Mouse (Mus musculus): Measurements from ENCODE around the gene Taf5l. TPM values are rescaled to one million over a fixed set of nuclear protein-coding genes. Genes with fewer than 3 reads are reported as not detected.
"Not testable (repeated sequence)": the region's sequence is repeated elsewhere in the genome, so short reads cannot be mapped to it uniquely, and the experiment has no call there.

Taf5l gene
- polyA plus RNA-seq, 1 experiment from 2014 or later, result 24.2 TPM

DNA sequence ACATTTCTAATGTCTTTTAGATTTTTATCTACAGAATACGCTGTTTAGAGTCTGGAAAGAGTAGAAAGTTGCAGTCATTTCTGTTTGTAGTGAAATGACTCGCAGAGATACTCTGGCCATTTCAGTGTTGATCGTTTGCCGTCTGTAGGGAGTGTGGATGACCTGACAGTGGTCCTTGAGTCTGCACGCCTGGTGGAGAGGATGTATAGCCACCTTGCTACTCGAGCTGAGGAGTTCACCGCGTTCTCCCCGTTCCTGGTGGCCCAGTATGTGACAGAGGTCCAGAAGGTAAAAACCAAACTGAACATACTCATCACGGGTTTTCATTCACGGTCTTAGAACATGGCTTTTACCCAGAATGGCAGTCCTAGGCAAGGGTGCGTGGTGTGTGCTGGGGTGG, 23.7 kb upstream of the Taf5l start:
- WGBS, result 96% methylated on average over 12 of the region's 12 CpGs
- no peak overlapping the region for H3K4me2 ChIP-seq (replicated peaks)
- ATAC-seq (ENCODE audit: low FRiP score), result no peak
- no peaks in the 10 kb centered on the region for H3K9me3 ChIP-seq (ENCODE audit: control insufficient read depth, low read length)
- H3K4me1 ChIP-seq (replicated peaks; ENCODE audit: control insufficient read depth, insufficient read depth, low read length), result no peaks in the 10 kb centered on the region
- DNase-seq (ENCODE audit: low spot score), result no peak
- no peak overlapping the region for H3K9ac ChIP-seq
- no peaks in the 10 kb centered on the region for H3K27me3 ChIP-seq (ENCODE audit: control insufficient read depth, insufficient read depth, low read length)
- peaks cover 75% of the 10 kb centered on the region for H3K36me3 ChIP-seq (replicated peaks; ENCODE audit: control insufficient read depth, insufficient read depth)
- H3K27ac ChIP-seq, result no peak overlapping the region
- H3K4me3 ChIP-seq (replicated peaks; ENCODE audit: low read length), result no peak overlapping the region

DNA sequence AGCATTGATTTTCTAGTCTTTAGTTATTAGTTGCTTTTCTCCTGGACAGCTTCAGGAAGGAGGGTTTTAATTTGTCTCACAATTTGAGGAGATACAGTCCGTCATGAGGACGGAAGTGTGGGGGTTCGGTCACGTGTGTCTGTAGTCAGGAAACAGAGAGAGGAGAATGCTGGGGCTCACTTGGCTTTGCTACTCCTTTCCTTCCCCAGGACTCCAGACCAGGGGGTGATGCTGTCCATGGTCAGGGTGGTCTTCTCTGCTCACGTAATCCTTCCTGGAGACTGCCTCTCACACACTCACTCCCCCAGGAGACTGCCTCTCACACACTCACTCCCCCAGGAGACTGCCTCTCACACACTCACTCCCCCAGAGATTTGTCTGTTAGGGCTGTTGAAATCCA, 23.2 kb upstream of the Taf5l start:
- ATAC-seq (ENCODE audit: low FRiP score), result no peak
- no peaks in the 10 kb centered on the region for H3K9me3 ChIP-seq (ENCODE audit: control insufficient read depth, low read length)
- no peak for DNase-seq (ENCODE audit: low spot score)
- H3K27me3 ChIP-seq (ENCODE audit: control insufficient read depth, insufficient read depth, low read length), result no peaks in the 10 kb centered on the region
- H3K27ac ChIP-seq, result no peak overlapping the region
- no peak overlapping the region for H3K4me2 ChIP-seq (replicated peaks)
- no peaks in the 10 kb centered on the region for H3K4me1 ChIP-seq (replicated peaks; ENCODE audit: control insufficient read depth, insufficient read depth, low read length)
- H3K36me3 ChIP-seq (replicated peaks; ENCODE audit: control insufficient read depth, insufficient read depth), result peaks cover 75% of the 10 kb centered on the region
- no peak overlapping the region for H3K9ac ChIP-seq
- WGBS, result 94% methylated on average over 5 of the region's 5 CpGs
- H3K4me3 ChIP-seq (replicated peaks; ENCODE audit: low read length), result no peak overlapping the region

DNA sequence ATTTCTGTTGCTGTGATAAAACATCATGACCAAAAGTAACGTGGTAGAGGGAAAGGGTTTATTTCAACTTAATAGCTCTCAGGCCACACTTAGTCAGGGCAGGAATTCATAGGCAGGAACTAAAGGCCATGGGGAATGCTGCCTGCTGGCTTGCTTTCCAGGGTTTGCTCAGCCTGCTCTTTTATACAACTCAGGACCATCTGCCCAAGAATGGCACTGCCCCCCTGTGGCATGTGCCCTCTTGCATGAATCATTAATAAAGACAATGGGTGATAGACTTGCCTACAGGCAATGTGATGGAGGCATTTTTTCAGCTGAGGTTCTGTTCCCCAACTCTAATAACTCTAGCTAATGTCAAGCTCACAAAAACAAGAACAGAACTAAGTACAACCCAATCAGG, 21.0 kb upstream of the Taf5l start:
- H3K4me3 ChIP-seq (replicated peaks; ENCODE audit: low read length), result no peak overlapping the region
- H3K27me3 ChIP-seq (ENCODE audit: control insufficient read depth, insufficient read depth, low read length), result no peaks in the 10 kb centered on the region
- no peak overlapping the region for H3K27ac ChIP-seq
- no peaks in the 10 kb centered on the region for H3K4me1 ChIP-seq (replicated peaks; ENCODE audit: control insufficient read depth, insufficient read depth, low read length)
- H3K36me3 ChIP-seq (replicated peaks; ENCODE audit: control insufficient read depth, insufficient read depth), result peaks cover 82% of the 10 kb centered on the region
- no peak overlapping the region for H3K9ac ChIP-seq
- ATAC-seq (ENCODE audit: low FRiP score) (no peak), DNase-seq (ENCODE audit: low spot score) (no peak)
- WGBS, result 79% methylated on average over 1 of the region's 1 CpGs
- H3K4me2 ChIP-seq (replicated peaks), result no peak overlapping the region
- H3K9me3 ChIP-seq (ENCODE audit: control insufficient read depth, low read length), result no peaks in the 10 kb centered on the region

DNA sequence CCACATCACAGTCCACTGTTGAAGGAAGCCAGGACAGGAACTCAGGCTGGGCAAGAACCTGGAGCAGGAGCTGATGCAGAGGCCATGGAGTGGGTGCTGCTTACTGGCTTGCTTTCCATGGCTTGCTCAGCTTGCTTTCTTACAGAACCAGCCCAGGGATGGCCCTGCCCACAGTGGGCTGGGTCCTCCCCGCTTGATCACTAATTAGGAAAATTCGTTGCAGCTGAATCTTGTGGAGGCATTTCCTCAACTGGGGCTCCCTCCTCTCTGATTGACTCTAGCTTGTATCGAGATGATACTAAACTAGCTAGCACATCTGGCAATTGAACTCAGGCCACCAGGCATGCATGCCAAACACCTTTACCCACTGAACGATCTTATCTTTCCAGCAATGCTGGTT, 18.2 kb upstream of the Taf5l start:
- H3K4me1 ChIP-seq (replicated peaks; ENCODE audit: control insufficient read depth, insufficient read depth, low read length), result no peaks in the 10 kb centered on the region
- H3K36me3 ChIP-seq (replicated peaks; ENCODE audit: control insufficient read depth, insufficient read depth), result peaks cover 81% of the 10 kb centered on the region
- H3K4me2 ChIP-seq (replicated peaks), result no peak overlapping the region
- no peak overlapping the region for H3K4me3 ChIP-seq (replicated peaks; ENCODE audit: low read length)
- DNase-seq (ENCODE audit: low spot score) (no peak), ATAC-seq (ENCODE audit: low FRiP score) (no peak)
- no peak overlapping the region for H3K9ac ChIP-seq
- WGBS, result 91% methylated on average over 4 of the region's 4 CpGs
- no peaks in the 10 kb centered on the region for H3K27me3 ChIP-seq (ENCODE audit: control insufficient read depth, insufficient read depth, low read length)
- H3K9me3 ChIP-seq (ENCODE audit: control insufficient read depth, low read length), result no peaks in the 10 kb centered on the region
- H3K27ac ChIP-seq, result no peak overlapping the region

DNA sequence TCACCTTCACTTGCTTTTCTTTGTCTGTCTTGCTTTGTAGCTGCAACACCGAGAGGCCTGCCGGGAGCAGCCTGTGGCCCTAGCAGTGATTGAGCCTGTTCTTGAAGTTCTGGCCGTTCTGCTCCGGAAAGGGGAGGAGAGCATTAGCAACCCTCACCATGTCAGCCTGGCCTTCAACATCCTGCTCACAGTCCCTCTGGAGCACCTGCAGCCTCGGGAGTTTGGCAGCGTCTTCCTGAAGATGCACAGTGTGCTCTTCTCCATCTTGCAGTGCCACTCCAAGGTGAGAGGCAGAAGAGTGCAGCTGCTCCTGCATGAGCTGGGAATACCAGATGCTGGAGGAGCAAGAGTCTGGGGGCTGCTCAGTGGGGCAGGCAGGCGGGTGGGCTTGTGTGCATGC, 16.9 kb upstream of the Taf5l start:
- Histone ChIP-seq H3K4me3 (replicated peaks; ENCODE audit: low read length) (no peak overlapping the region), H3K27ac (no peak overlapping the region), H3K27me3 (ENCODE audit: control insufficient read depth, insufficient read depth, low read length) (no peaks in the 10 kb centered on the region), H3K36me3 (replicated peaks; ENCODE audit: control insufficient read depth, insufficient read depth) (peaks cover 79% of the 10 kb centered on the region), H3K4me1 (replicated peaks; ENCODE audit: control insufficient read depth, insufficient read depth, low read length) (no peaks in the 10 kb centered on the region), H3K9ac (no peak overlapping the region), H3K4me2 (replicated peaks) (no peak overlapping the region), H3K9me3 (ENCODE audit: control insufficient read depth, low read length) (no peaks in the 10 kb centered on the region)
- DNase-seq (ENCODE audit: low spot score) (no peak), ATAC-seq (ENCODE audit: low FRiP score) (no peak)
- 97% methylated on average over 7 of the region's 7 CpGs for WGBS

DNA sequence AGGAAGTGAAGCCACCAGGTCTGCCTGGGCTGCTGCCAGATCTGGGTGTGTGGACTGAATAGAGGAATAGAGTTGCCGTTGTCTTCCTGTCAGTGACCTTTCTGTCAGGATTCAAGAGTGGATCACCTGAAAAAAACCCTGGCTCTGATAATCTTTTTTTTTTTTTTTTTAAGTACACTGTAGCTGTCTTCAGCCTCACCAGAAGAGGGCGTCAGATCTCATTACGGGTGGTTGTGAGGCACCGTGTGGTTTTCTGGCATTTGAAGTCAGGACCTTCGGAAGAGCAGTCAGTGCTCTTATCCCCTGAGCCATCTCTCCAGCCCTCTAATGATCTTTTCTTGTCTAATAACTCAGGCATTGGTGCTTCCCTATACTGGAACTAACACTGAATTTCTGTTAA, 12.2 kb upstream of the Taf5l start:
- DNase-seq (ENCODE audit: low spot score) (no peak), ATAC-seq (ENCODE audit: low FRiP score) (no peak)
- H3K27me3 ChIP-seq (ENCODE audit: control insufficient read depth, insufficient read depth, low read length), result no peaks in the 10 kb centered on the region
- no peaks in the 10 kb centered on the region for H3K4me1 ChIP-seq (replicated peaks; ENCODE audit: control insufficient read depth, insufficient read depth, low read length)
- no peak overlapping the region for H3K4me3 ChIP-seq (replicated peaks; ENCODE audit: low read length)
- 73% methylated on average over 5 of the region's 5 CpGs for WGBS
- H3K4me2 ChIP-seq (replicated peaks), result no peak overlapping the region
- H3K9ac ChIP-seq, result no peak overlapping the region
- H3K9me3 ChIP-seq (ENCODE audit: control insufficient read depth, low read length), result no peaks in the 10 kb centered on the region
- peaks cover 86% of the 10 kb centered on the region for H3K36me3 ChIP-seq (replicated peaks; ENCODE audit: control insufficient read depth, insufficient read depth)
- no peak overlapping the region for H3K27ac ChIP-seq

DNA sequence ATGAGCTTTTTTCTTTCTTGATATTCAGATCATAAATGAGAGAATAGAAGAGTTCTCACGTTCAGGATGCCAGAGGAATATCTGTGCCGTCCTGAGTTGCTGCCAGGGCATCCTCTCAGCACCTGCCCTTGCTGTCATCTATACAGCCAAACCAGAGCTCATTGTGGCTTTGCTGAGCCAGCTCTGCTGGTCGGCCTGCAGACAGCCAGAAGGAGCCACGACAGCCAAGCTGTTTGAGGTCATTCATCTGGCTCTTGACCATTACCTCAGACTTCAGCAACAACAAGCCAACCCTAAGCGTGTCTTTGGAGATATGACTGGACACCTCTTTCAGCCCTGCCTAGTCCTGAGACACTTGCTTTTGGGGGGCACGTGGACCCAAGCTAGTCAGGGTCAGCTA, 6.6 kb upstream of the Taf5l start:
- Histone ChIP-seq H3K9ac (no peak overlapping the region), H3K27ac (no peak overlapping the region), H3K36me3 (replicated peaks; ENCODE audit: control insufficient read depth, insufficient read depth) (peaks cover 77% of the 10 kb centered on the region), H3K4me1 (replicated peaks; ENCODE audit: control insufficient read depth, insufficient read depth, low read length) (no peaks in the 10 kb centered on the region), H3K27me3 (ENCODE audit: control insufficient read depth, insufficient read depth, low read length) (no peaks in the 10 kb centered on the region), H3K9me3 (ENCODE audit: control insufficient read depth, low read length) (no peaks in the 10 kb centered on the region), H3K4me3 (replicated peaks; ENCODE audit: low read length) (no peak overlapping the region), H3K4me2 (replicated peaks) (no peak overlapping the region)
- DNase-seq (ENCODE audit: low spot score), result no peak
- no peak for ATAC-seq (ENCODE audit: low FRiP score)
- 94% methylated on average over 6 of the region's 6 CpGs for WGBS

DNA sequence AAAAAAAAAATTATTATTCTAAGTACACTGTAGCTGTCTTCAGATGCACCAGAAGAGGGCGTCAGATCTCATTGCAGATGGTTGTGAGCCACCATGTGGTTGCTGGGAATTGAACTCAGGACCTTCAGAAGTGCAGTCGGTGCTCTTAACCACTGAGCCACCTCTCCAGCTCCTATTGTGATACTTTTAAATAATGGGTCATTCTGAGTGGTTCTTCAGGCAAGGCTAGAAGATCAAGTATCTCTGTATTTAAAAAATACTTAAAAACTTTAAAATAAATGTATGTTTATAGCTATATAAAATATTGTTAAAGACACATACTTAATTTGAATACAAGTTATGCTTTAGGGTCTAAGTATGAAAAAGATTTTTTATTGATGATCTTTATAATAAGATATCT, 5.1 kb upstream of the Taf5l start:
- not testable (repeated sequence) for ATAC-seq (ENCODE audit: low FRiP score); H3K9me3 ChIP-seq (ENCODE audit: control insufficient read depth, low read length); H3K4me1 ChIP-seq (replicated peaks; ENCODE audit: control insufficient read depth, insufficient read depth, low read length); H3K4me2 ChIP-seq (replicated peaks); H3K27me3 ChIP-seq (ENCODE audit: control insufficient read depth, insufficient read depth, low read length); H3K9ac ChIP-seq; H3K27ac ChIP-seq; H3K4me3 ChIP-seq (replicated peaks; ENCODE audit: low read length); DNase-seq (ENCODE audit: low spot score)
- H3K36me3 ChIP-seq (replicated peaks; ENCODE audit: control insufficient read depth, insufficient read depth), result peaks cover 66% of the 10 kb centered on the region
- 80% methylated on average over 2 of the region's 2 CpGs for WGBS

DNA sequence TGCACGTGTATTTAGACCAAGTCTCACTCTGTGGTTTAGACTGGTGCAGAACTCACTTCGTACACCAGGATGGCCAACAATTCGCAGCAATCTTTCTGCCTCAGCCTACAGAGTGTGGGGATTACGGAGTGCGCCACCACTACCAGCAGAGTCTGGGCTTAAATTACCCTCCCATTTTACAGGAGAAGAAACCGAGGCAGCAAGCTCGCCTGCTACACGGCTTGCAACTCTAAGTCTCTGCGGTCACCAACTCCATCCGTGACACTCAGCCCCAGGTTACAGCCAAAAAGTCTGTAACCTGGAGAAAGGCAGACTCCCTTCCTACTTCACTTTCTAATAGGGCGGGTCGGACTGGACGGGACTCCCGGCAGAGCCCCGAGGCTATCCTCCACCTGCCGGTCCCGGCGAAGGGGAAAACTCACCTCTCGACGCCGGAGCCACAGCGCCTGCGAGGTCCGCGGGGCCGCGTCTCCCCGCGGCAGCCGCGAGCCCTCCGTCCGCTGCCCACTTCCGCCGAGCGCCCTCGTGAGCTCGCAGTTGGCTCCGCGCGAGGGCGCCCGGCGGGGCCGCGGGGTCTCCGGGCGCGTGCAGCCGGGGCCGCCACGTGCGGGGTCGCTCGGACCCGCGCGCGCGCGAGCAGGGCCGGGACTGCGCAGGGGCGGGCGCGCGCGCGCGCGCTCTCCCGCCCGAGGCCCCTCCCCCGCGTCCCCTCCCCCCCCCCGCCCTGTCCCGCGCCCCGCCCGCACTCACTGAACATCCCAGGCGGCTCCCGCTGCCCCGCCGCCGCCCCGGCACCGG, 559 bp downstream of the Taf5l start:
- peak; percentile 85 for ATAC-seq (ENCODE audit: low FRiP score)

DNA sequence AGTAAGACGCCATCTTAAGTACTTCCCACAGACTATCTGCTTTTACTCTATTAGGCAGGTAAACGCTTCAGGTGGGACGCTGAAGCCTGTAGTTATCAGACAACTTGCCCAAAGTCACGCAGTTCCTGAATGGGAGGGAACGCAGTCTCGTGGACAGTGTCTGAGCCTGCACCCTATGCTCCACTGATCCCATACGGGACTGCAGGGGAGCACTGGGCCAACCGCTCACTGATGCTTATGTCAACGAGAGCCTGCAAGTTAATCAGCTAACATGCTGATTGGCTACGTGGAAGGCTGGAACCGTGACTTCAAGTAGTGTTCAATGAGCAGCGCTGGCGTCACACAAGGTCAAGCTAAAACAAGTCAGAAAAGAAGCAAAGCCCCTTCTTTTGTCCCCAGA, 1.4 kb downstream of the Taf5l start:
- peaks cover 6% of the 10 kb centered on the region; the same call in 1 of the 2 replicates for H3K36me3 ChIP-seq (replicated peaks; ENCODE audit: control insufficient read depth, insufficient read depth)
- peak overlapping the region; percentile 82 for H3K4me2 ChIP-seq (replicated peaks)
- H3K27ac ChIP-seq, result no peak overlapping the region
- H3K9me3 ChIP-seq (ENCODE audit: control insufficient read depth, low read length), result no peaks in the 10 kb centered on the region
- peak overlapping the region; percentile 88 for H3K4me3 ChIP-seq (replicated peaks; ENCODE audit: low read length)
- DNase-seq (ENCODE audit: low spot score) (no peak), ATAC-seq (ENCODE audit: low FRiP score) (no peak)
- 38% methylated on average over 13 of the region's 13 CpGs for WGBS
- peaks cover 30% of the 10 kb centered on the region for H3K4me1 ChIP-seq (replicated peaks; ENCODE audit: control insufficient read depth, insufficient read depth, low read length)
- H3K27me3 ChIP-seq (ENCODE audit: control insufficient read depth, insufficient read depth, low read length), result no peaks in the 10 kb centered on the region
- peak overlapping the region; percentile 85 for H3K9ac ChIP-seq

More for the DNA sequence above, 559 bp downstream of the Taf5l start:
- H3K36me3 ChIP-seq (replicated peaks; ENCODE audit: control insufficient read depth, insufficient read depth), result peaks cover 14% of the 10 kb centered on the region
- H3K4me1 ChIP-seq (replicated peaks; ENCODE audit: control insufficient read depth, insufficient read depth, low read length), result peaks cover 30% of the 10 kb centered on the region
- H3K9ac ChIP-seq, result peak overlapping the region; percentile 85
- peak overlapping the region; percentile 88 for H3K4me3 ChIP-seq (replicated peaks; ENCODE audit: low read length)
- DNase-seq (ENCODE audit: low spot score), result peak; percentile 76
- H3K27me3 ChIP-seq (ENCODE audit: control insufficient read depth, insufficient read depth, low read length), result no peaks in the 10 kb centered on the region
- peak overlapping the region; percentile 82 for H3K4me2 ChIP-seq (replicated peaks)
- 1% methylated on average over 67 of the region's 87 CpGs for WGBS
- H3K9me3 ChIP-seq (ENCODE audit: control insufficient read depth, low read length), result no peaks in the 10 kb centered on the region
- H3K27ac ChIP-seq, result peak overlapping the region; percentile 94

All from hindbrain, embryonic 14.5 days (tissue).